Mouse (Mus musculus) olfactory bulb, adult 2 months (tissue): ENCODE data around the gene Rev1.

Experiments used
- CTCF ChIP-seq: fragments of 200-500 bp; IDR thresholded peaks from 2 replicates; pipeline ENCODE4 v1.5.1; 2012; ENCODE audit warnings: low read depth, mild to moderate bottlenecking, low read length, moderate library complexity; ENCODE audit not compliant: insufficient read depth
- POLR2A ChIP-seq: fragments of 200-500 bp; IDR thresholded peaks from 2 replicates; pipeline ENCODE4 v1.6.1; 2012; ENCODE audit warnings: mild to moderate bottlenecking, low read depth, low read length, moderate library complexity; ENCODE audit not compliant: insufficient read depth

DNA sequence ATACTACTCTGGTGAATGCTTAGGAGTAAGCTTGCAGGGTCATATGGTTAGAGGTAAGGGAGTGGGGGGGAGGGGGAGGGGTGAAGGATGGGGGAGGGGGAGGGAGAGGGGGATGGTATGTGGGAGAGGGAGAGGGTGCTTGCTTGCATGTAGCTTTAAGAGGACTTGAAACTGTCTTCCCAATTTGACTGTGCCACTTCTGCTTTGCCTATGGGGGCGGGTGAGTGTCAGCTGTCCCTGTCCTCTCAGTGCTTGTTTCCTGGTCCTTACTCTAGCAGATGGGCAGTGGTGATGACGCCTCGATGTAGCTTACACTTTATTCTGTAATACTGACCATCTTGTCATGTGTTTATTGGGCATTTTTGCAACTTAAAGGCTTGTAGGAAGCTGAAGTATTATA is 117.5 kb downstream of the Rev1 start:
- TF ChIP-seq CTCF: no peak
- no peak for TF ChIP-seq POLR2A
